Mouse (Mus musculus) heart, embryonic 11.5 days (tissue): ENCODE data around the gene Ssh2. TPM values are rescaled to one million over a fixed set of nuclear protein-coding genes. Genes with fewer than 3 reads are reported as not detected.

Experiments
- ATAC-seq: fragments of 200-750 bp; cut with Nextera tagmentation; replicated peaks from 2 replicates; pipeline ENCODE4 v1.8.0; 2017; ENCODE audit warnings: moderate library complexity; ENCODE audit not compliant: insufficient number of reproducible peaks, low FRiP score, low TSS enrichment
- H3K27ac ChIP-seq: fragments of 300-500 bp; sonication (generic); 2 replicates; pipeline ENCODE4 v1.5.1; 2014; ENCODE audit warnings: mild to moderate bottlenecking, low read depth, low read length
- H3K27me3 ChIP-seq: fragments of 300-500 bp; sonication (generic); 2 replicates; pipeline ENCODE4 v1.6.1; 2014; ENCODE audit warnings: mild to moderate bottlenecking, low read length, mixed read lengths; ENCODE audit not compliant: control insufficient read depth, insufficient read depth
- H3K36me3 ChIP-seq: fragments of 300-500 bp; sonication (generic); 2 replicates; pipeline ENCODE4 v1.6.1; 2014; ENCODE audit warnings: mild to moderate bottlenecking, low read length, moderate library complexity, mixed read lengths; ENCODE audit not compliant: control insufficient read depth, insufficient read depth
- H3K4me1 ChIP-seq: fragments of 300-500 bp; sonication (generic); 2 replicates; pipeline ENCODE4 v1.6.1; 2014; ENCODE audit warnings: low read length; ENCODE audit not compliant: control insufficient read depth, insufficient read depth
- H3K4me2 ChIP-seq: fragments of 300-500 bp; sonication (generic); 2 replicates; pipeline ENCODE4 v1.6.1; 2014; ENCODE audit warnings: mild to moderate bottlenecking, moderate library complexity
- H3K4me3 ChIP-seq: fragments of 300-500 bp; sonication (generic); 2 replicates; pipeline ENCODE4 v1.5.1; 2014; ENCODE audit warnings: low read depth, low read length
- H3K9ac ChIP-seq: fragments of 300-500 bp; sonication (generic); 2 replicates; pipeline ENCODE4 v1.6.1; 2014; ENCODE audit warnings: mild to moderate bottlenecking, low read depth, low read length, moderate library complexity
- H3K9me3 ChIP-seq: fragments of 300-500 bp; sonication (generic); replicated peaks from 2 replicates; pipeline ENCODE4 v1.6.1; 2016; ENCODE audit warnings: low read length; ENCODE audit not compliant: control insufficient read depth
- WGBS: fragments of 180-500 bp; shearing (Covaris S2); extraction: QIAGEN DNeasy Blood & Tissue Kit; methylation state at CpG from one replicate; pipeline ENCODE4 v1.1.7; 2014; ENCODE audit not compliant: insufficient replicate concordance; 5-methylcytosine and 5-hydroxymethylcytosine counted together
- polyA plus RNA-seq: library from polyadenylated mRNA; unstranded; fragments of >200 nt; fragmentation: Nextera tagmentation; extraction: Ambion mirVana; gene quantifications from 2 replicates; pipeline ENCODE4 v1.2.1, GENCODE M21; 2014

The Ssh2 gene
- polyA plus RNA-seq, 1 experiment from 2014 or later: 22.8 TPM

DNA sequence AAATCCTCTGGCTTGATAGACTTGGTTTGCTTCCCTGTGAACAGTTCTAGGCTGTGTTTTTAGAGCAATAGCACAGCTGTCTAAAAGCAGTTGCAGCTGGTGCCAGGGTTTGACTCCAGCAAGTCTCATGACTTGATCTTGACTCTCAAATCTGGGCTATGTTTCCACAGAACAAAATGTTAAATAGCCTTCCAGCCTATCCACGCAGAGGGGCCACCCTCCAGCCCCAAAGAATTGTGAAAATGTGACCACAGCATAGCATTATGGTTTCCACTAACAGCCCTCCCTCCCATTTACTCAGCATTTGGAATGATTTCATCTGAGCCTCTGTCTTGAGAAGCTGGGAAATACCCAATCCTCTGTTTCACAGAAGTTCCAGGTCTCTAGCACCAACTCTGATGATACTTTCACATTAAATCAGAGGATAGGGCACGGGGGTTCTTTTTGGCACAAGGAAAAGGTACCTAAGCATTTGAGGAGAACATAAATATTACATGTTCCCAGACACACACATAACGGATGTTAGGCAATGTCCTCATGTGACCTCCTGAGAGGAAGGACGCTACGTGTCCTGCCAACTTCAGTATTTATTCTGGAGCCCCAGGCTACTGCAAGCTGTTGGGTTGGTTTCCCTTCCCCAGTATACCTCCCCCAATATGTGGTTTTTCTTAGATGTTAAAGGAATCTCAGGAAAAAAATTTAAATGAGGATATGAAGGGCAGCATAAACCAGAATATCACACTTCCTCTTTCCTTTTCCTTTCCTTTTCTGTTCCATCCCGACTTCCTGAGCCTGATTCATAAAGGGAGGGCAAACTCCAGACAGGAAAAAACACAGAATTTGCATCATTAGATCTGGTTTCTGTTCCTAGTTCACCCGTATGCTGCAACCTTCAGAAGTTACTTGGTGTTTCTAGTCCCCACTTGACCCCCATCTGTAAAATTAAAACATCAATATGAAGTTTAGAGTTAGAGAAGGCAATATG lies 226.4 kb downstream of the Ssh2 start:
- H3K4me3 ChIP-seq: no peak overlapping the region
- no peak overlapping the region for H3K27ac ChIP-seq
- H3K9me3 ChIP-seq: no peaks in the 10 kb centered on the region
- H3K27me3 ChIP-seq: no peaks in the 10 kb centered on the region
- ATAC-seq: no peak
- H3K4me2 ChIP-seq: no peak overlapping the region
- H3K4me1 ChIP-seq: peaks cover 5% of the 10 kb centered on the region; the same call in 1 of the 2 replicates
- 70% methylated on average over 7 of the region's 7 CpGs for WGBS
- peaks cover 18% of the 10 kb centered on the region for H3K36me3 ChIP-seq
- H3K9ac ChIP-seq: no peak overlapping the region

GRCm38 (mm10) chr11:77444939-77445338 lies 228.9 kb downstream of the Ssh2 start:
- Histone ChIP-seq H3K4me3 (no peak overlapping the region), H3K4me1 (peaks cover 5% of the 10 kb centered on the region; the same call in 1 of the 2 replicates), H3K9ac (no peak overlapping the region), H3K27me3 (no peaks in the 10 kb centered on the region), H3K27ac (no peak overlapping the region), H3K36me3 (peaks cover 13% of the 10 kb centered on the region), H3K9me3 (no peaks in the 10 kb centered on the region), H3K4me2 (no peak overlapping the region)
- WGBS: 68% methylated on average over 2 of the region's 2 CpGs
- ATAC-seq: no peak

- H3K36me3 ChIP-seq: peaks cover 17% of the 10 kb centered on the region
- H3K27me3 ChIP-seq: no peaks in the 10 kb centered on the region
- no peak; the same call in 1 of the 2 replicates for ATAC-seq
- H3K4me2 ChIP-seq: no peak overlapping the region
- H3K4me1 ChIP-seq: peaks cover 5% of the 10 kb centered on the region; the same call in 1 of the 2 replicates
- H3K9ac ChIP-seq: no peak overlapping the region
- H3K9me3 ChIP-seq: no peaks in the 10 kb centered on the region
- no peak overlapping the region for H3K27ac ChIP-seq
- WGBS: 28% methylated on average over 6 of the region's 6 CpGs
- no peak overlapping the region for H3K4me3 ChIP-seq
These were observed 230.5 kb downstream of the Ssh2 start for GRCm38 (mm10) chr11:77446628-77447041.

- H3K27me3 ChIP-seq: no peaks in the 10 kb centered on the region
- ATAC-seq: no peak
- 74% methylated on average over 7 of the region's 7 CpGs for WGBS
- no peaks in the 10 kb centered on the region; the same call in 1 of the 2 replicates for H3K4me1 ChIP-seq
- peaks cover 13% of the 10 kb centered on the region; the same call in 1 of the 2 replicates for H3K36me3 ChIP-seq
- H3K4me3 ChIP-seq: no peak overlapping the region
- no peaks in the 10 kb centered on the region for H3K9me3 ChIP-seq
- H3K9ac ChIP-seq: no peak overlapping the region
- H3K4me2 ChIP-seq: no peak overlapping the region
- H3K27ac ChIP-seq: no peak overlapping the region
These were observed 233.1 kb downstream of the Ssh2 start for GRCm38 (mm10) chr11:77449224-77449623.

- H3K9me3 ChIP-seq: no peaks in the 10 kb centered on the region
- no peak for ATAC-seq
- no peak overlapping the region for H3K4me3 ChIP-seq
- no peak overlapping the region for H3K4me2 ChIP-seq
- H3K36me3 ChIP-seq: peaks cover 16% of the 10 kb centered on the region
- H3K27me3 ChIP-seq: no peaks in the 10 kb centered on the region
- H3K9ac ChIP-seq: no peak overlapping the region
- no peak overlapping the region for H3K27ac ChIP-seq
- H3K4me1 ChIP-seq: no peaks in the 10 kb centered on the region
- 90% methylated on average over 2 of the region's 2 CpGs for WGBS
These were observed 235.6 kb downstream of the Ssh2 start for GRCm38 (mm10) chr11:77451670-77452069.

GRCm38 (mm10) chr11:77453388-77453787 lies 237.3 kb downstream of the Ssh2 start:
- no peak overlapping the region for H3K4me3 ChIP-seq
- no peaks in the 10 kb centered on the region for H3K27me3 ChIP-seq
- H3K9me3 ChIP-seq: no peaks in the 10 kb centered on the region
- H3K9ac ChIP-seq: no peak overlapping the region
- WGBS: 88% methylated on average over 2 of the region's 2 CpGs
- no peak for ATAC-seq
- no peak overlapping the region for H3K27ac ChIP-seq
- no peak overlapping the region for H3K4me2 ChIP-seq
- peaks cover 16% of the 10 kb centered on the region for H3K36me3 ChIP-seq
- no peaks in the 10 kb centered on the region for H3K4me1 ChIP-seq

- Histone ChIP-seq H3K9ac (no peak overlapping the region), H3K4me2 (no peak overlapping the region), H3K27ac (no peak overlapping the region), H3K27me3 (no peaks in the 10 kb centered on the region), H3K9me3 (no peaks in the 10 kb centered on the region), H3K36me3 (peaks cover 8% of the 10 kb centered on the region), H3K4me1 (no peaks in the 10 kb centered on the region), H3K4me3 (no peak overlapping the region)
- 84% methylated on average over 9 of the region's 9 CpGs for WGBS
- ATAC-seq: no peak
These were observed 239.9 kb downstream of the Ssh2 start for GRCm38 (mm10) chr11:77455770-77456510.

DNA sequence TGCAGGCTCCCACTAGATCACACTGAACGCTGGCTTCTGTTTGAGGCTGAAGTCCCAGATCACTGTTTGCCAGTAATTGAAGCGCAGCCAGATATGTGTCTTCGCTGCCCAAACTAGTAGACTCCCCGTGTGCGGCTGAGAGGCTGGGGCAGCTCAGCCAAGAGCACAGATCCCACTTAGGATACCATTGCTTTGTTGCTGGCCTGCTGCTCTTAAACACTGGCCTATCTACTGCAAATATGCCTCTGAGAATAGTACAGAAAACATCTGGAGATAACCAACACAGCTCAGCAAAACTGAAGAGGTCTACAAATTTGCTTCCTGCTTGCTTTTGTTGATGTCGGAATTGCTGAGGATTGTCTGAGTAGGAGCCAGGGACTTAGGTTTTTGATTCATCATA lies 240.8 kb downstream of the Ssh2 start:
- no peaks in the 10 kb centered on the region for H3K27me3 ChIP-seq
- H3K9me3 ChIP-seq: no peaks in the 10 kb centered on the region
- no peak overlapping the region for H3K4me2 ChIP-seq
- no peak overlapping the region for H3K4me3 ChIP-seq
- H3K36me3 ChIP-seq: peaks cover 5% of the 10 kb centered on the region
- no peak overlapping the region for H3K27ac ChIP-seq
- no peak for ATAC-seq
- WGBS: 57% methylated on average over 6 of the region's 6 CpGs
- 0 out of 2 replicates have a peak, but pooled peaks cover 4% of the 10 kb centered on the region for H3K4me1 ChIP-seq
- no peak overlapping the region for H3K9ac ChIP-seq
